Mouse (Mus musculus) embryonic facial prominence, embryonic 14.5 days (tissue): ENCODE data around the gene Col26a1. TPM values are rescaled to one million over a fixed set of nuclear protein-coding genes. Genes with fewer than 3 reads are reported as not detected.

ENCODE experiments used
- ATAC-seq: fragments of 200-750 bp; cut with Nextera tagmentation; 2 replicates; pipeline ENCODE4 v1.8.0; 2017; ENCODE audit warnings: low read depth, moderate number of reproducible peaks, moderate TSS enrichment
- DNase-seq: peaks from one replicate; pipeline ENCODE4 v3.0.0-alpha.2; 2015; ENCODE audit warnings: low spot score
- H3K27ac ChIP-seq: fragments of 300-500 bp; sonication (generic); replicated peaks from 2 replicates; pipeline ENCODE4 v1.5.1; 2014; ENCODE audit warnings: low read depth, mild to moderate bottlenecking, low read length, moderate library complexity
- H3K27me3 ChIP-seq: fragments of 300-500 bp; sonication (generic); replicated peaks from 2 replicates; pipeline ENCODE4 v1.6.1; 2014; ENCODE audit warnings: low read length; ENCODE audit not compliant: control insufficient read depth, insufficient read depth
- H3K36me3 ChIP-seq: fragments of 300-500 bp; sonication (generic); 2 replicates; pipeline ENCODE4 v1.6.1; 2014; ENCODE audit warnings: low read length, mixed read lengths; ENCODE audit not compliant: control insufficient read depth, insufficient read depth
- H3K4me1 ChIP-seq: fragments of 300-500 bp; sonication (generic); 2 replicates; pipeline ENCODE4 v1.6.1; 2014; ENCODE audit warnings: antibody characterized with exemption, low read length; ENCODE audit not compliant: control insufficient read depth, insufficient read depth
- H3K4me2 ChIP-seq: fragments of 300-500 bp; sonication (generic); 2 replicates; pipeline ENCODE4 v1.6.1; 2014; ENCODE audit warnings: low read depth, mild to moderate bottlenecking, low read length, moderate library complexity, mixed read lengths
- H3K4me3 ChIP-seq: fragments of 300-500 bp; sonication (generic); 2 replicates; pipeline ENCODE4 v1.5.1; 2014; ENCODE audit warnings: low read depth, mild to moderate bottlenecking, low read length
- H3K9ac ChIP-seq: fragments of 300-500 bp; sonication (generic); 2 replicates; pipeline ENCODE4 v1.6.1; 2014; ENCODE audit warnings: low read depth, mild to moderate bottlenecking, low read length, moderate library complexity, mixed read lengths
- H3K9me3 ChIP-seq: fragments of 300-500 bp; sonication (generic); 2 replicates; pipeline ENCODE4 v1.6.1; 2016; ENCODE audit warnings: low read length; ENCODE audit not compliant: control insufficient read depth
- WGBS: fragments of 180-500 bp; shearing (Covaris S2); extraction: QIAGEN DNeasy Blood & Tissue Kit; methylation state at CpG from one replicate; pipeline ENCODE4 v1.1.7; 2014; 5-methylcytosine and 5-hydroxymethylcytosine counted together
- polyA plus RNA-seq: library from polyadenylated mRNA; unstranded; fragments of >200 nt; fragmentation: Nextera tagmentation; extraction: Ambion mirVana; gene quantifications from 2 replicates; pipeline ENCODE4 v1.2.1, GENCODE M21; 2014

Gene Col26a1
- polyA plus RNA-seq, 1 experiment from 2014 or later: 92.5 TPM

DNA sequence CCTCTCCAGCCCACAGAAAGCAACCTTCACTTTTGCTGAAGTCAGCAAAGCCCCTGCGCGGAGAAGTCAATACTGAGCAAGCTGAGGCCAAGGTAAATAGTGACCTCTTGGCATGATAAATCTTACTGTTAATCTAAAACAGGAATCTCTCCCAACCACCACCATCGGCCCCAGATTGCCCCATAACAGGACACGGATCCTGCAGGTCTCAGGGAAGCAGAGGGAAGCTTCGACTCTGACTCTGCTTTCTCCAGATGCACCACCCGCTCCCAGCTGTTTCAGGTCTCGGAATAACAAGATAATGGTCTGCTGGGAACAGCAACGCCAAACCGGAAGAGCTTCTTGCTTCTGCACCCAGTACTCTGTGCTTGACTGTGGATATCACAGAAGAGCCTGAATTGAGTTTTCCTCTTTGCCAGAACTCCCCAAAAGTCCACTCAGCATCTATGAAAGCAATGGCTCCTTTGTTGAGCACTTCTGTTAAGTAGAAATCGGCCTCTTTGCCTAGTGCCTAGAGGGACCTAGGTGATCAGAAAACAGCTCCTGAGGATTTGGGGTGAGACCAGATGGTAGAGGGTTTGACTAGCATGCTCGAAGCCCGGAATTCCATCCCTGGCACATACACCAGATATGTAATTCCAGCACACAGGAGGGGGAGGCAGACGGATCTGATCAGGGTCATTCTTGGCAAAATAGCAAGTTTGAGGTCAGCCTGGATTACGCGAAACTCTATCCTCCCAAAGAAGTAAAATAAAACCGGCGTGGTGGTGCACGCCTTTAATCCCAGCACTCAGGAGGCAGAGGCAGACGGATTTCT, 5.7 kb upstream of the Col26a1 start:
- H3K36me3 ChIP-seq: no peaks in the 10 kb centered on the region
- H3K4me3 ChIP-seq: no peak overlapping the region
- 31% methylated on average over 19 of the region's 19 CpGs for WGBS
- ATAC-seq (0 out of 2 replicates have a peak, but pooled peaks have one; percentile 48), DNase-seq (peak; percentile 69)
- peak overlapping the region; percentile 21; the same call in 1 of the 2 replicates for H3K4me2 ChIP-seq
- H3K9me3 ChIP-seq: no peaks in the 10 kb centered on the region
- H3K27ac ChIP-seq: peak overlapping the region; percentile 72
- peaks cover 7% of the 10 kb centered on the region for H3K4me1 ChIP-seq
- H3K27me3 ChIP-seq: no peaks in the 10 kb centered on the region
- H3K9ac ChIP-seq: no peak overlapping the region

DNA sequence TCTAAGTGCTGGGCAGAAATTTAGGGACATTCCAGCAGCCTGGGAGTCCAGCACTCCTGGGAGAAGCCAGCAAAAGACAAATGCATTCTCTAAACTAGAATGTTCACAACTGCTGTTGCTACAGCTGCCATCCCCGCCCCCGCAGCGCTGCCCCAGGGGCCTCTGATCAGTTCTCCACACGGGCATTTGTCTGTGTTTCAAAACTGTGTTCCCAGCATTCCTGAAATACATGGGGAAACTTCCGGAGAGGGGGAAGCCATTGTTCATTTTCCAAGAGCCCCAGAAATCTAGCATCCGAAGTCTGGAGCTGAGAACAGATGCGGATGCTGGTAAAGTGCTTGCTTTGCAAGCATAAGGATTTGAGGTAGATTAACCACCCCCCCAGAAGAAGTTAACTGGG, 3.9 kb upstream of the Col26a1 start:
- Histone ChIP-seq H3K27ac (peak overlapping the region; percentile 66), H3K4me2 (no peak overlapping the region), H3K4me3 (no peak overlapping the region), H3K9me3 (no peaks in the 10 kb centered on the region), H3K9ac (peak overlapping the region; percentile 9; the same call in 1 of the 2 replicates), H3K27me3 (no peaks in the 10 kb centered on the region), H3K4me1 (peaks cover 7% of the 10 kb centered on the region), H3K36me3 (no peaks in the 10 kb centered on the region)
- DNase-seq (peak; percentile 82), ATAC-seq (no peak)
- 16% methylated on average over 7 of the region's 7 CpGs for WGBS

DNA sequence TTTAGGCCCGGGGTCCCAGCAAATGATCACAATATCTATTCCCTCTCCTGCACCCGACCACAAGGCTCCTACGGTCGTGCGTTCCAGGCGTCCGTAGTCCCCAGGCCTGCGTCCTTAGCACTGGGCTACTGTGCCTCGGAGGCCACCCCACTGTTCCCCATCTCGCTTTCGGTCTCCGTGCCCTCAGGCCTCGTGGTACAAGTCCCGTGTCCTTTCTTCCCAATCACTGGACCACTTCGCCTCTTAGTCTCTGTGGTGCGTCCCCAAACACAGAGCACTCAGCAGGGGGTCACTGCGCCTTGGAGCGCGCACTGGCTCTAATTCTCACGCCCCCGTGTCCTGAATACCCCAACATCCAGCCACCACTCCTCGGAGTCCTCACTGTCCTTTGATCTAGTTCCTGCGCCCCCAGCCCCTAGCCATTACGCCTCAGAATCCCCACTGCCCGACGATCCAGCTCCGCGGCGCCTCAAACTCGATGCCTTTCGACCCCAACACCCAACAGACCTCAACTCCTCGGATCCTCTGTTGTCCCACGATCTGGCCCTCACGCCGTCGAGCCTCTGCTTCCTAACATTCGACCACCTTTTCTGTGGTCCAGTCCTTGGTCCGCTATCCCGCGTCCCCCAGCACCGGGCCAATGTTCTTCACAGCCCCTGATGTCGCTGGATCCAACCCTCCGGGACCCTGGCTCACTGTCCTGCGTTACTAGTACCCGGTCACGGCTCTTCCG, 788 bp downstream of the Col26a1 start:
- DNase-seq: no peak

DNA sequence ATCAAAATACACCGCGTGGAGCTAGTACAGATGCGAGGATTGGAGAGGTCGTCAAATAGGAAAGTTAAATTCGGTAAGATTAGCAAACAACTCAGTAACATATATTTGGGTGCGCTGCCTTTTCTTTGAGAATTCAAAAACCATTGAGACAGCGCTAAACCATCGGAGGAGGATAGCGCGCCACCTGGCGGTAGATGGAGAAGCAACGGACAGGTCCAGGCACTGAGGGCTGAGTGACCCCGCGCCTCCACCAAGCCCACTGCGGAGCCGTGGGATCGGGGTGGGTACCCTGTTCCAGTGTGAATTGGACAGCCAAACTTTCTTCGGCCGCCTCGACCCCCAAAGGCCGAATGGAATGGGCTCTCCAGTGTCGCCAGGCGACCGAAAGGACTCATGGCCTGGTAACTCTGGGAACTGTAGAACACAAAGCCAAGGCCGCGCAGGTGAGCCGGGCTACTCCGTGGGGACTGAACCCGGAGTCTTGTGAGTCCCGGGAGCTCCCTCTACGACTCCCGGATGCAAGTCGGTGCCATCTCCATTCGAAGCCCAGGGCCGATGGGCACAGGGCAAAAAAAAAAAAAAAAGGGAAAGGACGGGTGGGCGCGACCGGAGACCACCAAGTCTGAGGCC, 1.5 kb downstream of the Col26a1 start:
- H3K4me3 ChIP-seq: peak overlapping the region; percentile 73
- H3K9me3 ChIP-seq: no peaks in the 10 kb centered on the region
- H3K9ac ChIP-seq: peak overlapping the region; percentile 88
- no peaks in the 10 kb centered on the region for H3K27me3 ChIP-seq
- WGBS: under 1% methylated on average over 35 of the region's 39 CpGs
- H3K27ac ChIP-seq: peak overlapping the region; percentile 90
- peaks cover 18% of the 10 kb centered on the region for H3K36me3 ChIP-seq
- peaks cover 12% of the 10 kb centered on the region; the same call in 1 of the 2 replicates for H3K4me1 ChIP-seq
- DNase-seq (peak; percentile 92), ATAC-seq (peak; percentile 81)
- peak overlapping the region; percentile 63 for H3K4me2 ChIP-seq

More for the DNA sequence above, 788 bp downstream of the Col26a1 start:
- ATAC-seq: no peak
- peak overlapping the region; percentile 63 for H3K4me2 ChIP-seq
- H3K9ac ChIP-seq: peak overlapping the region; percentile 88
- H3K9me3 ChIP-seq: no peaks in the 10 kb centered on the region
- no peaks in the 10 kb centered on the region for H3K27me3 ChIP-seq
- H3K27ac ChIP-seq: peak overlapping the region; percentile 90
- peak overlapping the region; percentile 73 for H3K4me3 ChIP-seq
- peaks cover 17% of the 10 kb centered on the region for H3K4me1 ChIP-seq
- under 1% methylated on average over 46 of the region's 47 CpGs for WGBS
- H3K36me3 ChIP-seq: peaks cover 11% of the 10 kb centered on the region

DNA sequence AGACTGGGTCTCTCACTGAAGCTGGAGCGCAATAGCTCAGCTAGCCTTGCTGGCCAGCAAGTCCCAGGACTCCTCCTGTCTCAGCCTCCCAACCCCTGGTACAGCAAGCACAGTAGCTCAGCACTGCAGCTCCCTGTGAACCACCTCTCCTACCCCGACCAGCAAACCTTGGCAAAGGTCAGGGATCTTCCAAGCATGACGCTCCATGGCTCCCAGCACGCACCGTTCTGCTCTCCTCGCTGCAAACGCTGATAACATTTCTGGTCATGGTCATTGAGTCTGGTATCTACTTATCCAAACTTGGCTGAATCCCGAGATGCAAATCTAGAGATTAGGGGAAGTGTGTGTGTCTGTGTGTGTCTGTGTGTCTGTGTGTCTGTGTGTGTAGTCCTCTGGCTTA, 2.9 kb downstream of the Col26a1 start:
- peaks cover 12% of the 10 kb centered on the region; the same call in 1 of the 2 replicates for H3K4me1 ChIP-seq
- no peak for ATAC-seq
- H3K9me3 ChIP-seq: no peaks in the 10 kb centered on the region
- no peak overlapping the region for H3K9ac ChIP-seq
- H3K36me3 ChIP-seq: peaks cover 30% of the 10 kb centered on the region
- peak overlapping the region; percentile 73; the same call in 1 of the 2 replicates for H3K4me3 ChIP-seq
- WGBS: 78% methylated on average over 8 of the region's 8 CpGs
- H3K27me3 ChIP-seq: no peaks in the 10 kb centered on the region
- no peak overlapping the region for H3K27ac ChIP-seq
- H3K4me2 ChIP-seq: peak overlapping the region; percentile 63; the same call in 1 of the 2 replicates
- DNase-seq: no peak

DNA sequence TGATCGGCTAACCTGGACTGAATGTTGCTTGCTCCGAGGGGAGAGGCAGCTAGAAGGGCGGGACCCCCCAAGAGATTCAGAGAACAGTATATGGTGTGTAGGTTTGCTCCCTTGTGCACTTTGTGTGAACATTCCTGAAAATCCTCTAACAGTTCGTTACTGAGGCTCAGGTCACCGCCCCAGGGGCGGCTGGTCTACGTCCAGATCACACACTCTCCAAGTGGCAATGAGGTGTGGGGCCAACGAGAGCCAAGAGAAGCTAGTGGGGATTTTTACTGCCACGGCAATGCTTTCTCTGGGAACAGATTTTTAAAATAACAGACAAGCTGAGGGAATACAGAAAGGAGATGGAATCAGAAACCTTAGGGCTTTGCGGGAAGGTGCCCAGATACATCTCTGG, 8.7 kb downstream of the Col26a1 start:
- Histone ChIP-seq H3K9ac (no peak overlapping the region), H3K4me1 (peaks cover 17% of the 10 kb centered on the region), H3K27me3 (no peaks in the 10 kb centered on the region), H3K4me2 (no peak overlapping the region), H3K9me3 (no peaks in the 10 kb centered on the region), H3K27ac (no peak overlapping the region), H3K4me3 (no peak overlapping the region), H3K36me3 (peaks cover 26% of the 10 kb centered on the region)
- ATAC-seq: no peak
- no peak for DNase-seq
- 53% methylated on average over 10 of the region's 10 CpGs for WGBS

DNA sequence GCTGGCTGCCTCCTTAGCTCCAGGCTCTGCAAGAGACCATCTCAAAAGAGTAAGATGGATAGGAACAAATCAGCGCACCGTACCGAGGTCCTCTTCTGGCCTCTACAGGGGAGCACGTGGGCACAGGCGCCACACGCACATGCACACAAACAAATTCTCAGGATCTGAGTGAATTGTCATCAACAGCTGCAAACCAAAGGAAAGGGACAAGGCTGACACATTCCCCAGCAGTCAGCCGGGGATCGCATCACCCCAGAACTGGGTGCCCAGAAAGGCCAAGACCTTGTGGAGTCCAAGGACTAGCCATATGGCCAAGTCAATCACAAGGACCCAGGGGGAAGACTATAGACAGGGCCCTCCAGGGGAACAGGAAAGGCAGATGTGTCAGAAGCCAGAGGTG, 10.6 kb downstream of the Col26a1 start:
- H3K27me3 ChIP-seq: no peaks in the 10 kb centered on the region
- H3K4me2 ChIP-seq: no peak overlapping the region
- ATAC-seq (peak; percentile 23; the same call in 1 of the 2 replicates), DNase-seq (peak; percentile 51)
- H3K27ac ChIP-seq: no peak overlapping the region; the same call in 1 of the 2 replicates
- H3K4me1 ChIP-seq: peaks cover 30% of the 10 kb centered on the region
- peaks cover 25% of the 10 kb centered on the region for H3K36me3 ChIP-seq
- no peaks in the 10 kb centered on the region for H3K9me3 ChIP-seq
- H3K9ac ChIP-seq: no peak overlapping the region
- H3K4me3 ChIP-seq: no peak overlapping the region
- WGBS: 69% methylated on average over 8 of the region's 8 CpGs

DNA sequence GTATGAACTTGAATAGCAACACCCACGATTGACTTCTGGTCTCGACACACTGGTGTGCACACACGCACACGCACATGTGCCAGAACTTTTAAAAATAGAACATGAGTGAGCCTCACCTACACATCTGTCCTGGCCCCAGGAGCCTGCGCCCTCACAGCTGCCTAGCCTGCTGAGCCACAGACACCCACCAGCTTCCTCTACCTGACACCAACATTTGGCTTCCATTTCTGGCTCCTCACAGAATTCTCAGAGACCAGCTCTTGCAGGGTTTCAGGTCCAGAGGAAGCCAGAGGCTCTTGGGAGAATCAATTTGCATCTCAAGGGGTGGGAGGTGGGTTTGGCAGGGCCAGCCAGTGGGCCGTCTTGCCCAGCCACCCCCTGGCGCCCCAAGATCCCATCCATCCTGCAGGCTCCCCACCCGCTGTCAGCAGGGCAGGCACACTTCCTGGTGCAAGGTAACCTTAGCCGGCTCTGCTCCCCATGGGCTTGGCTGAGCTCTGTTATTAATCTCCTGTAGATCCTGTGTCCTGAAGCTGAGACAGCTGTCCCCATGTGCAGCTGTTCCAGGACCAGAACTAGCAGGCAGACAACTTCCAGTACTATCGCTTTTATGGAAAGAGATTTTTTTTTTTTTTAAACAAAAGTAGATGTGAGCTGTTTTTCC, 13.4 kb downstream of the Col26a1 start:
- H3K4me1 ChIP-seq: peaks cover 38% of the 10 kb centered on the region
- no peaks in the 10 kb centered on the region for H3K9me3 ChIP-seq
- no peak overlapping the region for H3K4me3 ChIP-seq
- H3K4me2 ChIP-seq: peak overlapping the region; percentile 26
- H3K27ac ChIP-seq: peak overlapping the region; percentile 88
- DNase-seq (peak; percentile 92), ATAC-seq (peak; percentile 90)
- 0 out of 2 replicates have a peak, but pooled peaks cover 6% of the 10 kb centered on the region for H3K36me3 ChIP-seq
- no peaks in the 10 kb centered on the region for H3K27me3 ChIP-seq
- H3K9ac ChIP-seq: no peak overlapping the region
- WGBS: 24% methylated on average over 10 of the region's 10 CpGs
